18 mouse cellular contexts compared by ENCODE assay signal in the genomic region with DNA sequence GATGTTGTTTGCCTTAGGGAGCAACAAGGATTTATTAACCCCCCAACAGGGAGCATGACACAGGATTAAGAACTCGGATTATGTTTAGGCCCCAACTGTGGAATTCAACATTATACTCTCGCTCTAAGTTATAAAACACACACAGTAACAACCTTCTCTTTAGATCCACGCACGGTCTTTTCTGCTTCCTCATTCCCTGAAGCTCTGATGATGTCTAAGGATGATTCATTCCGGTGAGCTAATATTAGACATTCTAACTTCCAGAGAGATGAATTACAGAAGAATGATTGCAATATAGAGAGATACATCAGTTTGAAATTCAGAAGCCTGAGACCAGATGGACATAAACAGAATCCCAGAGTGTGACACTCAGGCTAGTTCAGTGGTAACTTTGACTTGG.
DNase-seq lines count a peak whose midpoint lies in the region; TF ChIP-seq lines count a peak whose summit lies in the region.
"Had no signal": no experiment of that assay in that cellular context is flagged by ENCODE, and none has a peak within 500 bp of the region (broad histone marks: within the 10 kb centered on the region; RNA-seq: fewer than 3 reads in every experiment).

No protein-coding gene starts in this region.

- no peak for TF ChIP-seq POLR2A in ES-Bruce4 (IDR thresholded peaks at IDR 0.05; ENCODE audit: insufficient read depth, low read length)

- TF ChIP-seq CTCF in left cerebral cortex, adult 2 months (IDR thresholded peaks at IDR 0.05) = no peak
- no peak for TF ChIP-seq CTCF in ES-Bruce4 (IDR thresholded peaks at IDR 0.05; ENCODE audit: low read depth, low read length)

- no peaks in the 10 kb centered on the region for H3K9me3 ChIP-seq in ES-Bruce4 (replicated peaks; ENCODE audit: control insufficient read depth, insufficient read depth, low read length, poor library complexity, severe bottlenecking)
- H3K9me3 ChIP-seq: embryonic facial prominence, embryonic 12.5 days; forebrain, embryonic 12.5 days; heart, embryonic 12.5 days; hindbrain, embryonic 10.5 days had no signal

- no peaks in the 10 kb centered on the region for H3K4me1 ChIP-seq in ES-Bruce4 (ENCODE audit: control insufficient read depth, insufficient read depth, low read length)

- no peak for DNase-seq in left cerebral cortex, adult 2 months (ENCODE audit: extremely low spot score in 1 of 2, low spot score in 2 of 2)
- DNase-seq in left cerebral cortex, postnatal 14 days (ENCODE audit: low spot score in 2 of 2) = no peak
- peak; percentile 72 for DNase-seq in brain, adult 2 months (ENCODE audit: low read depth, low spot score)
- DNase-seq in testis, postnatal 14 days (ENCODE audit: low spot score) = no peak
- DNase-seq in thymus, postnatal 14 days = no peak
- DNase-seq in urinary bladder, postnatal 25 days (ENCODE audit: low spot score) = no peak
- DNase-seq: adrenal gland, adult 8-10 months; adrenal gland, postnatal 36 days; cerebellum, adult 11 months; cerebellum, adult 8-10 months; cerebellum, postnatal 14 days; gastrocnemius, adult 2 months; gastrocnemius, postnatal 25 days had no signal

- peak overlapping the region; percentile 72 for H3K27ac ChIP-seq in left cerebral cortex, adult 2 months
- peak overlapping the region; percentile 93 for H3K27ac ChIP-seq in ES-Bruce4 (ENCODE audit: insufficient read depth, low read length)
- H3K27ac ChIP-seq: embryonic facial prominence, embryonic 12.5 days; forebrain, embryonic 12.5 days; gastrocnemius, adult 2 months; hindbrain, embryonic 10.5 days had no signal

- H3K27me3 ChIP-seq in ES-Bruce4 (ENCODE audit: control insufficient read depth, insufficient read depth, low read length, poor library complexity, severe bottlenecking) = no peaks in the 10 kb centered on the region
- H3K27me3 ChIP-seq: embryonic facial prominence, embryonic 12.5 days; forebrain, embryonic 12.5 days; heart, embryonic 12.5 days had no signal

- intact Hi-C loops in left cerebral cortex, adult 2 months (cut with DNase I) = no loop called here
- intact Hi-C loops in left cerebral cortex, postnatal 14 days (cut with DNase I) = no loop called here

- TF ChIP-seq EP300 in ES-Bruce4 (IDR thresholded peaks at IDR 0.05; ENCODE audit: insufficient read depth, low read depth, low read length) = no peak

- H3K36me3 ChIP-seq in ES-Bruce4 (ENCODE audit: control insufficient read depth, insufficient read depth, low read length, poor library complexity, severe bottlenecking) = peaks cover 66% of the 10 kb centered on the region
- H3K36me3 ChIP-seq: embryonic facial prominence, embryonic 12.5 days; forebrain, embryonic 12.5 days; heart, embryonic 12.5 days; hindbrain, embryonic 10.5 days had no signal

- H3K4me3 ChIP-seq in left cerebral cortex, adult 2 months = no peak overlapping the region
- H3K4me3 ChIP-seq in ES-Bruce4 (ENCODE audit: low read depth, low read length) = peak overlapping the region; percentile 92
- H3K4me3 ChIP-seq: embryonic facial prominence, embryonic 12.5 days; forebrain, embryonic 12.5 days; gastrocnemius, adult 2 months; heart, embryonic 12.5 days; hindbrain, embryonic 10.5 days had no signal

- peak overlapping the region; percentile 91 for H3K9ac ChIP-seq in ES-Bruce4 (ENCODE audit: low read depth, poor library complexity, severe bottlenecking)
- H3K9ac ChIP-seq: embryonic facial prominence, embryonic 12.5 days; forebrain, embryonic 12.5 days; heart, embryonic 12.5 days had no signal
